ENCODE assay signal across 25 mouse cellular contexts in genomic region chr6:122366976-122367375, GRCm38 (mm10). TPM values are rescaled to one million over a fixed set of nuclear protein-coding genes. Genes with fewer than 3 reads are reported as not detected.
DNase-seq lines count a peak whose midpoint lies in the region; ATAC-seq lines count a peak whose summit lies in the region.
"Had no signal": no experiment of that assay in that cellular context is flagged by ENCODE, and none has a peak within 500 bp of the region (broad histone marks: within the 10 kb centered on the region; RNA-seq: fewer than 3 reads in every experiment).

No protein-coding gene starts in this region.

- no peak for ATAC-seq in heart, embryonic 11.5 days (replicated peaks; ENCODE audit: insufficient number of reproducible peaks, low FRiP score, low TSS enrichment)
- ATAC-seq: CD4-positive, CD25-positive, alpha-beta regulatory T cell, adult 4 months; forebrain, embryonic 13.5 days; forebrain, embryonic 15.5 days; forebrain, postnatal 0 days; Patski had no signal

- no peaks in the 10 kb centered on the region for H3K4me1 ChIP-seq in heart, embryonic 11.5 days (ENCODE audit: control insufficient read depth, insufficient read depth, low read length)
- H3K4me1 ChIP-seq: embryonic facial prominence, embryonic 10.5 days; embryonic facial prominence, embryonic 12.5 days; forebrain, embryonic 13.5 days; forebrain, embryonic 15.5 days had no signal

- no peak overlapping the region for H3K9ac ChIP-seq in heart, embryonic 11.5 days (ENCODE audit: low read depth, low read length)
- H3K9ac ChIP-seq: embryonic facial prominence, embryonic 12.5 days; forebrain, embryonic 13.5 days; forebrain, embryonic 15.5 days; forebrain, postnatal 0 days had no signal

- no peaks in the 10 kb centered on the region for H3K27me3 ChIP-seq in heart, embryonic 11.5 days (ENCODE audit: control insufficient read depth, insufficient read depth, low read length)
- H3K27me3 ChIP-seq: CH12.LX; embryonic facial prominence, embryonic 12.5 days; forebrain, embryonic 13.5 days; forebrain, embryonic 15.5 days had no signal

- no peak overlapping the region for H3K4me3 ChIP-seq in heart, embryonic 11.5 days (ENCODE audit: low read depth, low read length)
- H3K4me3 ChIP-seq: embryonic facial prominence, embryonic 10.5 days; embryonic facial prominence, embryonic 12.5 days; forebrain, embryonic 13.5 days; forebrain, embryonic 15.5 days had no signal

- no peaks in the 10 kb centered on the region for H3K36me3 ChIP-seq in heart, embryonic 11.5 days (ENCODE audit: control insufficient read depth, insufficient read depth, low read length)
- H3K36me3 ChIP-seq: embryonic facial prominence, embryonic 10.5 days; embryonic facial prominence, embryonic 12.5 days; forebrain, embryonic 15.5 days; G1E had no signal

- DNase-seq in heart, adult 11 months = peak; percentile 31
- DNase-seq in heart, adult 8-10 months (ENCODE audit: low spot score) = no peak
- DNase-seq in ES-CJ7 (ENCODE audit: low read depth, low spot score) (peak; percentile 62), R1 (ENCODE audit: low read depth, low spot score) (peak; percentile 76)
- DNase-seq in embryo, embryonic 11 days = no peak
- DNase-seq: adrenal gland, adult 2 months; adrenal gland, postnatal 10 days; adrenal gland, postnatal 25 days; B cell, adult 2 months; cerebellum, adult 11 months; cerebellum, adult 18-20 months; cerebellum, adult 8-10 months; cerebellum, adult 9-11 months; cerebellum, postnatal 14 days; cerebellum, postnatal 36 days; forebrain, postnatal 0 days had no signal

- WGBS in heart, embryonic 11.5 days (ENCODE audit: insufficient replicate concordance) = 40% methylated on average over 3 of the region's 3 CpGs

- no peak overlapping the region for H3K4me2 ChIP-seq in heart, embryonic 11.5 days
- H3K4me2 ChIP-seq: embryonic facial prominence, embryonic 12.5 days; forebrain, embryonic 13.5 days; forebrain, embryonic 15.5 days had no signal

- no peak overlapping the region for H3K27ac ChIP-seq in heart, embryonic 11.5 days (ENCODE audit: low read depth, low read length)
- H3K27ac ChIP-seq: embryonic facial prominence, embryonic 10.5 days; embryonic facial prominence, embryonic 12.5 days; forebrain, embryonic 13.5 days; forebrain, embryonic 15.5 days had no signal

- H3K9me3 ChIP-seq in heart, embryonic 11.5 days (replicated peaks; ENCODE audit: control insufficient read depth, low read length) = no peaks in the 10 kb centered on the region
- H3K9me3 ChIP-seq: embryonic facial prominence, embryonic 10.5 days; embryonic facial prominence, embryonic 12.5 days; forebrain, embryonic 13.5 days; forebrain, embryonic 15.5 days; G1E had no signal

RNA-seq across cellular contexts. Expression of gene Phc1, which starts 26.6 kb away (rescaled TPM):
- 10 to 100 TPM; 15.8 to 22.7 (median 20.1) TPM for total RNA-seq in heart, adult 8-10 months (2022)
- polyA plus RNA-seq in heart, embryonic 11.5 days (2014; fragmentation: Nextera tagmentation; extraction: Ambion mirVana) = 15.7 and 17.1 TPM in 2 replicates

RNA-seq across cellular contexts. Expression of gene M6pr, which starts 58.5 kb away (rescaled TPM):
- total RNA-seq in heart, adult 8-10 months (2022) = 10 to 100 TPM; 43.1 to 44.9 (median 44.1) TPM
- polyA plus RNA-seq in heart, embryonic 11.5 days (2014; fragmentation: Nextera tagmentation; extraction: Ambion mirVana) = 84.9 and 93.0 TPM in 2 replicates

Comparison
In these comparisons a context has a peak if more than half of its experiments do, and no peak if none do; other contexts are left out.
1. DNase-seq: peak in heart, adult 11 months (single experiment), ES-CJ7 (single experiment) and R1 (single experiment); none in heart, adult 8-10 months (single experiment) and embryo, embryonic 11 days (single experiment).